Mouse (Mus musculus) thymus, postnatal 0 days (tissue): ENCODE measurements around the gene Rps6kb2. TPM values are rescaled to one million over a fixed set of nuclear protein-coding genes. Genes with fewer than 3 reads are reported as not detected.
"Not testable (repeated sequence)": the region's sequence is repeated elsewhere in the genome, so short reads cannot be mapped to it uniquely, and the experiment has no call there.

ENCODE experiments used
- DNase-seq: peaks from one replicate; pipeline ENCODE4 v3.0.0-alpha.2; 2015; ENCODE audit warnings: low spot score
- polyA plus RNA-seq: library from polyadenylated mRNA; unstranded; fragments of >200 nt; fragmentation: Nextera tagmentation; extraction: Ambion mirVana; gene quantifications from 2 replicates; pipeline ENCODE4 v1.2.1, GENCODE M21; 2015

Rps6kb2 gene
- polyA plus RNA-seq, 1 experiment from 2014 or later, result 41.8 TPM

GRCm38 (mm10) chr19:4142416-4143173 is 20.6 kb downstream of the Rps6kb2 start:
- no peak for DNase-seq

- DNase-seq, result no peak
Observed at GRCm38 (mm10) chr19:4140147-4140546, 23.0 kb downstream of the Rps6kb2 start.

- DNase-seq, result no peak
Observed at GRCm38 (mm10) chr19:4139446-4139845, 23.7 kb downstream of the Rps6kb2 start, which contains the start of gene Gpr152. Gene Gpr152 (plus strand): TSS chr19:4139787.

- no peak for DNase-seq
Observed at GRCm38 (mm10) chr19:4137913-4138312, 25.2 kb downstream of the Rps6kb2 start.

- no peak for DNase-seq
Observed at GRCm38 (mm10) chr19:4136463-4136862, 26.7 kb downstream of the Rps6kb2 start.

- DNase-seq, result not testable (repeated sequence)
Observed at GRCm38 (mm10) chr19:4135963-4136345, 27.2 kb downstream of the Rps6kb2 start.

GRCm38 (mm10) chr19:4135229-4135962 is 27.8 kb downstream of the Rps6kb2 start:
- not testable (repeated sequence) for DNase-seq

- no peak for DNase-seq
Observed at GRCm38 (mm10) chr19:4134354-4134753, 28.8 kb downstream of the Rps6kb2 start.

- no peak for DNase-seq
Observed at GRCm38 (mm10) chr19:4131768-4132167, 31.4 kb downstream of the Rps6kb2 start.

- no peak for DNase-seq
Observed at GRCm38 (mm10) chr19:4131075-4131474, 32.1 kb downstream of the Rps6kb2 start.

- no peak for DNase-seq
Observed at GRCm38 (mm10) chr19:4130106-4130505, 33.0 kb downstream of the Rps6kb2 start.

- DNase-seq, result no peak
Observed at GRCm38 (mm10) chr19:4129462-4129861, 33.7 kb downstream of the Rps6kb2 start.

GRCm38 (mm10) chr19:4126759-4127495 is 36.2 kb downstream of the Rps6kb2 start:
- DNase-seq, result peak; percentile 32

- peak; percentile 99 for DNase-seq
Observed at GRCm38 (mm10) chr19:4125741-4126696, 37.1 kb downstream of the Rps6kb2 start, which contains the start of gene Aip. Gene Aip (minus strand): TSS chr19:4125858.

- not testable (repeated sequence) for DNase-seq
Observed at GRCm38 (mm10) chr19:4125268-4125667, 37.9 kb downstream of the Rps6kb2 start.

GRCm38 (mm10) chr19:4124432-4124831 is 38.7 kb downstream of the Rps6kb2 start:
- no peak for DNase-seq

- DNase-seq, result no peak
Observed at GRCm38 (mm10) chr19:4122411-4123370, 40.5 kb downstream of the Rps6kb2 start.

- DNase-seq, result not testable (repeated sequence)
Observed at GRCm38 (mm10) chr19:4121896-4122295, 41.3 kb downstream of the Rps6kb2 start.

- DNase-seq, result peak; percentile 100
Observed at GRCm38 (mm10) chr19:4121097-4121805, 41.9 kb downstream of the Rps6kb2 start.
